1 mouse cellular context compared by ENCODE assay signal in the genomic region with DNA sequence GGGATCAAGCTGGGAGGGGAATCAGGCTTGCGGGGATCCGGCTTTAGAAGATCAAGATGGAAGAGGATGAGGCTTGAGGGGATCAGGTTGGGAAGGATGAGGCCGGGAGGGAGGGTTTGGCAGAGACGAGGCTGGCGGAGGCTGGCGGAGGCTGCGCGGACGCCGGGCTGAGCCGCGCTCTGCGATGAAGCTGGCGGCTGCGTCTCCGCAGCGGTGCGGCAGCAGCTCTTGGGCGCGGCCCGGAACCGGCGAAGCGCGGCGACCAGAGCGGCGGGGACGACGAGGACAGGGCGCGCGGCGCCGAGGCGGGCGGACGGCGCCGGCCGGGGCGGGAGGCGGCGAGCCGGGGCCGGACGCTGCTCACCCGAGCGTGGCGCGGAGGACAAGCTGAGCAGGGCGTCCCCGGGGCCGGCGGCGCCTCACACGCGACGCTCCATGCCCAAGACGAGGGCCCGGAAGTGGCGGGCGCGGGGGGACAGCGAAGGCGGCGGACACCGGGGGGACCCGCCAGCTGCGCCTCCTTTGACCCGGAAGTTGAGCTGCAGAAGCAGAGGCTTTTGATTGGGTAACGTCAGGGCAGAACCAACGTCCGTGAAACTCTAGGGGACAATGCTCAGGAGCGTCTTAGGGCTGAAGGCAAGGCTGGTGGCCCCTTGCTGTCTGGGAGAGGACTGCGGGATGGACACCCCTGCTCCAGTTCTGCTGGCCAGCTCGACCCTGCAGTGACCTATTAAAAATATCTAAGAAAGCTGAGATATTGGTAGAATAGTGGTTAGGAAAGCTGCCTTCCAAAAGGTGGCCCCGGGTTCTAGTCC.
TF ChIP-seq lines count a peak whose summit lies in the region.

Dpp9 (minus strand) TSS at position 529 of the 815 bp plus-strand sequence.

TF ChIP-seq in MEL, 35 proteins besides CTCF, POLR2A, EP300 and RAD21 (continued from another document):
- TF ChIP-seq MEF2A (IDR thresholded peaks at IDR 0.05; ENCODE audit: extremely low read depth, insufficient replicate concordance, low read depth, low read length, poor library complexity, severe bottlenecking) (no peak), ETS1 (IDR thresholded peaks at IDR 0.05; ENCODE audit: low read depth, low read length) (no peak; the same call in 1 of the 2 replicates), JUND (IDR thresholded peaks at IDR 0.05; ENCODE audit: low read depth, low read length) (no peak), TAL1 (IDR thresholded peaks at IDR 0.05; ENCODE audit: low read length) (no peak)
